Mouse (Mus musculus) embryo, embryonic 10 days (tissue): ENCODE results near the gene Creb3l4.

Experiments
- DNase-seq: peaks from one replicate; pipeline ENCODE4 v3.0.0-alpha.2; 2015; ENCODE audit warnings: low spot score

The Creb3l4 gene

DNA sequence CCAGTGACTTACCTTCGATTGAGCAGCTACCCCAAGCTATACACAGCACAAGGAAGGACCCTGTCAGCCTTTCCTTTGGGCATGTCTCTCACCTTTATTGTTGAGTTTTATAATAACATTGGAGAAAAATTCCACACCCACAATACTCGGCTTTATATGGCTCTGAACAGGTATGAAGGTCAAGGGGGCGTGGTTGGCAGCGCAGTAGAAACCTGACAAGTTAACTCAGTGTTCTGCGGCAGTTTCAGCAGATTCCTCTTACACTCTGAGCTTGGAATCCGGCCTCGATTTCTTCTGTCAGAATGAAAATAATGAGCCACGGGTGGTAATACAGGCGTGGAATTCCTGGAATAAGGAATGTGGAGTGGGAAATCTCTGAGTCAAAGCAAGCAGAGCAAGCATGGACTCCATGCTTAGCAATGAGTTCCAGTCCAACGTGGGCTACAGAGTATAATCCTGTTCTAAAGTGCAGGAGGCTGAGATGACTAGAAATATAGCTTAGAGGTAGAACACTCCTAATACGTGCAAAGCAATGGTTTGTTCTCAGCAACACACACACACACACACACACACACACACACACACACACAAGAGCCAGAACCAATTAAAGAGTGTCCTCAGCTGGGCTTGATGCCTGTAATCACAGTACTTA lies 52.3 kb downstream of the Creb3l4 start:
- DNase-seq: no peak
